In genomic region chr15:89841364-89842017, GRCm38 (mm10) we compare ENCODE assay signal across 9 mouse cellular contexts. TPM values are rescaled to one million over a fixed set of nuclear protein-coding genes. Genes with fewer than 3 reads are reported as not detected.
DNase-seq lines count a peak whose midpoint lies in the region; ATAC-seq and TF ChIP-seq lines count a peak whose summit lies in the region.
"Had no signal": no experiment of that assay in that cellular context is flagged by ENCODE, and none has a peak within 500 bp of the region (broad histone marks: within the 10 kb centered on the region; RNA-seq: fewer than 3 reads in every experiment).

TSS of gene Syt10 (minus strand) at chr15:89841860.

- H3K27me3 ChIP-seq in lung, embryonic 14.5 days (ENCODE audit: insufficient read depth, low read length): peaks cover 22% of the 10 kb centered on the region
- peaks cover 34% of the 10 kb centered on the region for H3K27me3 ChIP-seq in heart, embryonic 12.5 days (replicated peaks)
- peaks cover 14% of the 10 kb centered on the region; the same call in 1 of the 2 replicates for H3K27me3 ChIP-seq in stomach, embryonic 14.5 days (ENCODE audit: control insufficient read depth, insufficient read depth, low read length)

- no peak for TF ChIP-seq CTCF in lung, embryonic 14.5 days (IDR thresholded peaks at IDR 0.05; ENCODE audit: low read depth)
- no peak for TF ChIP-seq CTCF in layer of hippocampus, adult 2 months (conservative IDR thresholded peaks at IDR 0.05)

- H3K4me2 ChIP-seq in lung, embryonic 14.5 days: peak within 1 kb of the TSS; percentile 73
- peak within 1 kb of the TSS; percentile 90 for H3K4me2 ChIP-seq in heart, embryonic 12.5 days
- peak within 1 kb of the TSS; percentile 80 for H3K4me2 ChIP-seq in stomach, embryonic 14.5 days (replicated peaks; ENCODE audit: low read depth, low read length)

- peak within 1 kb of the TSS; percentile 18; the same call in 1 of the 2 replicates for H3K9ac ChIP-seq in lung, embryonic 14.5 days
- peak within 1 kb of the TSS; percentile 38; the same call in 1 of the 2 replicates for H3K9ac ChIP-seq in heart, embryonic 12.5 days
- H3K9ac ChIP-seq in stomach, embryonic 14.5 days (replicated peaks; ENCODE audit: low read depth, low read length): no peak within 1 kb of the TSS

- peak within 1 kb of the TSS; percentile 40 for H3K4me3 ChIP-seq in lung, embryonic 14.5 days (ENCODE audit: low read depth, low read length)
- H3K4me3 ChIP-seq in heart, embryonic 12.5 days: peak within 1 kb of the TSS; percentile 55
- peak within 1 kb of the TSS; percentile 69 for H3K4me3 ChIP-seq in layer of hippocampus, adult 2 months
- peak within 1 kb of the TSS; percentile 42 for H3K4me3 ChIP-seq in stomach, embryonic 14.5 days (ENCODE audit: low read depth, low read length)
- H3K4me3 ChIP-seq: myocyte had no signal

- no peaks in the 10 kb centered on the region for H3K9me3 ChIP-seq in lung, embryonic 14.5 days (ENCODE audit: low read depth, low read length)
- H3K9me3 ChIP-seq in heart, embryonic 12.5 days (replicated peaks): no peaks in the 10 kb centered on the region
- no peaks in the 10 kb centered on the region for H3K9me3 ChIP-seq in stomach, embryonic 14.5 days (ENCODE audit: control insufficient read depth, low read depth, low read length)

- no peaks in the 10 kb centered on the region for H3K4me1 ChIP-seq in lung, embryonic 14.5 days (ENCODE audit: insufficient read depth)
- 0 out of 2 replicates have a peak, but pooled peaks cover 6% of the 10 kb centered on the region for H3K4me1 ChIP-seq in heart, embryonic 12.5 days (replicated peaks)
- H3K4me1 ChIP-seq in stomach, embryonic 14.5 days (ENCODE audit: control insufficient read depth, insufficient read depth, low read length): no peaks in the 10 kb centered on the region

- peak; percentile 56 for DNase-seq in lung, embryonic 14.5 days
- no peak for DNase-seq in lung, postnatal 36 days
- DNase-seq in embryo, embryonic 10.5 days (ENCODE audit: low spot score): peak; percentile 33
- peak; percentile 28 to 46 for DNase-seq in layer of hippocampus, adult 2 months (ENCODE audit: low spot score in 2 of 2)

- peak; percentile 78 for ATAC-seq in lung, embryonic 14.5 days (ENCODE audit: insufficient read depth)
- peak; percentile 59 for ATAC-seq in heart, embryonic 12.5 days (ENCODE audit: insufficient number of reproducible peaks, low FRiP score)
- ATAC-seq in megakaryocyte progenitor cell, adult 5-6 weeks (replicated peaks; ENCODE audit: poor library complexity): peak; percentile 29; the same call in 1 of the 2 replicates
- ATAC-seq in stomach, embryonic 14.5 days (ENCODE audit: insufficient number of reproducible peaks, insufficient read depth, low FRiP score, low read depth): peak; percentile 46; the same call in 1 of the 2 replicates
- no peak for ATAC-seq in erythroblast, adult 5-6 weeks (replicated peaks; ENCODE audit: low FRiP score, poor library complexity, severe bottlenecking)

- no peak within 1 kb of the TSS for H3K27ac ChIP-seq in lung, embryonic 14.5 days (ENCODE audit: low read depth)
- H3K27ac ChIP-seq in heart, embryonic 12.5 days (ENCODE audit: poor library complexity, severe bottlenecking): no peak within 1 kb of the TSS
- peak within 1 kb of the TSS; percentile 83 for H3K27ac ChIP-seq in layer of hippocampus, adult 2 months
- no peak within 1 kb of the TSS for H3K27ac ChIP-seq in stomach, embryonic 14.5 days (ENCODE audit: low read length)

- no peaks in the 10 kb centered on the region for H3K36me3 ChIP-seq in lung, embryonic 14.5 days (ENCODE audit: insufficient read depth)
- H3K36me3 ChIP-seq in heart, embryonic 12.5 days: no peaks in the 10 kb centered on the region
- H3K36me3 ChIP-seq in stomach, embryonic 14.5 days (ENCODE audit: control insufficient read depth, insufficient read depth, low read length): no peaks in the 10 kb centered on the region

- WGBS in lung, embryonic 14.5 days: under 1% methylated on average over 53 of the region's 53 CpGs
- WGBS in heart, embryonic 12.5 days: under 1% methylated on average over 53 of the region's 53 CpGs
- WGBS in stomach, embryonic 14.5 days: 1% methylated on average over 53 of the region's 53 CpGs

RNA-seq across cellular contexts. Expression of gene Syt10, which starts in this region (rescaled TPM):
- not detected in 2 replicates for polyA plus RNA-seq in lung, embryonic 14.5 days (2014; fragmentation: Nextera tagmentation; extraction: Ambion mirVana)
- polyA plus RNA-seq in heart, embryonic 12.5 days (2016; fragmentation: Nextera tagmentation; extraction: Ambion mirVana): not detected in 2 replicates
- total RNA-seq in layer of hippocampus, adult 2 months (2021): 10 to 100 TPM; 20.6 to 22.3 TPM
- not detected in 2 replicates for total RNA-seq in megakaryocyte progenitor cell, adult 5-6 weeks (2015)
- not detected in 2 replicates for total RNA-seq in megakaryocyte progenitor cell, adult 5-6 weeks (2017)
- 0.31 and 0.43 TPM in 2 replicates for polyA plus RNA-seq in stomach, embryonic 14.5 days (2014; fragmentation: Nextera tagmentation; extraction: Ambion mirVana)
- not detected in 2 replicates for total RNA-seq in erythroblast, adult 5-6 weeks (2015; ENCODE audit: low replicate concordance)
- total RNA-seq in erythroblast, adult 5-6 weeks (2017; ENCODE audit: low replicate concordance): not detected in 2 replicates
- polyA plus RNA-seq: myocyte had no signal

Comparison
In these comparisons a context has a peak if more than half of its experiments do, and no peak if none do; other contexts are left out.
1. RNA of gene Syt10 (total RNA-seq): 20.6 to 22.3 TPM in layer of hippocampus, adult 2 months; not detected in megakaryocyte progenitor cell, adult 5-6 weeks and not detected in erythroblast, adult 5-6 weeks; every median in the first group is over 10 times any median in the second.
2. Peak in DNase-seq, ATAC-seq, H3K4me3 ChIP-seq, H3K9ac ChIP-seq and H3K4me2 ChIP-seq in lung, embryonic 14.5 days; RNA of the gene not detected or under 1 TPM.
3. Peak in ATAC-seq, H3K4me3 ChIP-seq, H3K9ac ChIP-seq and H3K4me2 ChIP-seq in heart, embryonic 12.5 days; RNA of the gene not detected or under 1 TPM.
4. Peak in ATAC-seq in megakaryocyte progenitor cell, adult 5-6 weeks; RNA of the gene not detected or under 1 TPM.
5. Peak in ATAC-seq, H3K4me3 ChIP-seq and H3K4me2 ChIP-seq in stomach, embryonic 14.5 days; RNA of the gene not detected or under 1 TPM.
6. Peak in every context shown above with its lines, with median percentiles within 50 percentile points of each other: H3K4me2 ChIP-seq and H3K4me3 ChIP-seq.